Mouse (Mus musculus) adrenal gland, adult 8-10 months (tissue): ENCODE measurements around the gene Cox7a2. TPM values are rescaled to one million over a fixed set of nuclear protein-coding genes. Genes with fewer than 3 reads are reported as not detected.

Experiments used
- DNase-seq: peaks from one replicate; pipeline ENCODE4 v3.0.0; 2022
- total RNA-seq, 4 experiments: library from RNA; stranded (reverse); gene quantifications; 2 replicates each; pipeline ENCODE4 v1.2.4; 2022

Cox7a2 gene
- total RNA-seq, 4 experiments from 2014 or later: 227 to 347 (median 305) TPM

DNA sequence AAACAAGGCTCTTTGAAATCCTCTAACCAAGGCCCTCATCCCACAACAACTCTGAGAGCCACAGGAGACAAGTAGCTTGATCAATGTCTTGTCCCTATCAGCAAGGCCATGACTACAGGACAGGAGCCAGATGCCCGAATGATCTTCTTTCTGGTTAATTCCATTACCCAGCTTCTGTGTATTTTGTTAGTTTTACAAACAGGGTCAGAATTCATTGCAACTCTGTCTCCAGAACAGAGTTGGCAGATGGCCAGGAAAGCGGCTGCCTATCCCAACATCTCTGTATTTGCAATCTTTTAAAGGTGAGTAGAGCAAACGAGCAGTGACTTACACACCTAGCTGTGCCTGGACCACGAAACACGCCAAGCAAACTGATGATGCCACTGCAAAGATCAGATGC lies 29.4 kb downstream of the Cox7a2 start:
- DNase-seq: peak; percentile 10

DNA sequence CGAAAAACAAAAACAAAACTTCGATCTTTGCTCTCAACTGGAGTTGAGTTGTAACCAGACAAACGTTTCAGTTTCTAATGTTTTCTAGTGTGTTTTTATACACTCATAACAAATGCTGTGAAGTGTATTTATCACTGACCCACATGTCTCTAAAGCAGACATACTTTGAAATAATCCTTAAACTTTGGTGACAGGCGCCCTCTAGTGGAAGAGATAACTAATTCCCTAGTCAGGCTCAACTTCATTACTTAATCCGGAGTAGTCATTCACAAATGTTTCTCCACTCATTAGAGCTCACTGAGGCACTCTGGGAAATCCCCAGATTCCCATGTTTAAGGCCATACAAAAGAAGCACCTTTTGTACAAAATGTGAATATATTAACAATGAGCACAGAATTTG lies 36.6 kb downstream of the Cox7a2 start:
- no peak for DNase-seq

DNA sequence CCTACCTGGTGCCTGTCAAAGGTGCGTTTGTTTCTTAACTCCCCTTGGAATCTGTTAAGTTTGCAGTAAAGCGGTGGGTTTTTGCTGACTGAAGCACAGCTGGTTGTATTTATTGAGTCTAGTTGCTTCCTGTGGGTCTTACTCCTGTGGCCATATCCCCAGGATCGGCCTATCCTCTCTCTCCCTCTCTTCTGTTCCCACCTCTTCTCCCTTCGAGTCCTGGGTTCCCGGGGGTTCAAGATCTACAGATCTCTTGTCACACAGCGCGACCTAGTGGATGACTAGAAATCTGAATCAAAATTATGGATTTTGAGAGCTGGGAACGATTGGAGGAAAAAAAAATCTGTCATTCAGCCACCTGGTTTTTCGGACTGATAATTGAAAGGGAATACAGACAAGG lies 38.6 kb downstream of the Cox7a2 start:
- DNase-seq: peak; percentile 13

- no peak for DNase-seq
These were observed 39.5 kb downstream of the Cox7a2 start for GRCm38 (mm10) chr9:79720143-79720542.

DNA sequence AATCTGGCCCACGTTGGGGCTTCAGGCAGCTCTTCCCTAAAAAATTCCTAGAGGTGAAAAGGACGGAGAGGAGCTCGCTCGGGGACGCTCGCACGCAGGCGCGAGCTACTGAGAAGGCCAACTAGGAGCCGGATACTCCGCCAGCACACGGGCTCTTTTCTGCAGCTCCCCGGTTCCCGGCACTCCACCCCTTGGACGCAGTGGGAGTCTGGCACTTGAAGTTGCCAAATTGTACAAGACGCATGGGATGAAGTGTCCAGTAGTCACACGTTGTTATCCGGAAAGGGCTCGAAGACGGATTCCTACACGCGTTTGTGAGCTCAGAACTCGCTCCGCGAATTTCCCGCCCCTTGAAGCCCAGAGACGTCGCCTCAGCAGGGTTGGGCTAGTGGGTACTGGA lies 40.2 kb downstream of the Cox7a2 start:
- no peak for DNase-seq

- peak; percentile 29 for DNase-seq
These were observed 41.0 kb downstream of the Cox7a2 start, which contains the start of gene Col12a1 for GRCm38 (mm10) chr9:79718481-79719370. Gene Col12a1 (minus strand): TSS chr9:79718831.

DNA sequence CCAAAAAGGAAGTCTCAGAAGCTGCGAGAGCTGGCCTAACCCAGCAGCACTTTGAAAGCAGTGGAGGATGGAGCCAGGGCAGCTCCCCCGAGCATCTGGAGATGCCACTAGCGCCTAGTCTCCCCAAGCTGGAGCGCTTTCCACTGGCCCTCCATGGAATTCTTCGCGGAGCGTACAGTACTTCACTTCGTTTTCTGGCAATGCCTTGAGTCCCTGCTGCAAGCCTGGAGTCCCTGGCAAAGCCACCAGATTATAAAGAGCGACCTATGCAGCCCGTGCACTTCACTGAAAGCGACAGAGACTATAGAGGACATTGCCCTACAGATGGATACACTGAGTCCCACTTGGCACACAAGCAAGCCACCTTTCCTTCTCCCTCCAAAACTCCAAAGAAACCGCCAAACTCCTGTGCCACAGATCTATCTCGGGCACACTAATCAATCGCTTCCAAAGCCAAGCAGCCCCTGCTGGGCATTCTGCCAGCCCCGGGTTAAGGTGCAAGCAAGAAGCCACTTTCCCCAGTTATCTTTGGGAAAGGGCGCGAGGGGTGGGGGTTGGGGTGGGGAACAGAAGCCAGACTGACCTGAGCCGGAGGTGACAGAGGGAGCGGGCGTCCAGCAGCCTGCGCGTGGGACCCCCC lies 41.7 kb downstream of the Cox7a2 start:
- no peak for DNase-seq

GRCm38 (mm10) chr9:79716909-79717835 lies 42.5 kb downstream of the Cox7a2 start:
- peak; percentile 29 for DNase-seq

DNA sequence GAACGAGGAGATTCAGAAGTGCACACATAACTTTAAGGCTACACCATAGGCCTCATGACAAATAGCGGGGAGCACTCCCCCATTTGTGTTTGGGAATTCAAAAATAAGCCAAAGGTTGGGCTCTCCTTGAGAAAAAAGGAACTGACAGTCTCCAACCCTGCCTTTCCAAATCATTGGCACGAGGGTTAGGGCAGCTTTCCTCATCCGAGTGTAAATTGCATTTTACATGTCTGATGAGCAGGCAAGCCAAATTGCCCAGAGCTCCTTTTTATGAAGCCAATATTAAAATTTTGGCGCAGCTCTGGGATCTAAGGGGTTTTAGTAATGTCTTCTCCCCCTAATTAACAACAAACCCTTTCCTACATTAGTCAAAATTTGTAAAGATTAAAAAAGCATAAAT lies 43.2 kb downstream of the Cox7a2 start:
- no peak for DNase-seq

DNA sequence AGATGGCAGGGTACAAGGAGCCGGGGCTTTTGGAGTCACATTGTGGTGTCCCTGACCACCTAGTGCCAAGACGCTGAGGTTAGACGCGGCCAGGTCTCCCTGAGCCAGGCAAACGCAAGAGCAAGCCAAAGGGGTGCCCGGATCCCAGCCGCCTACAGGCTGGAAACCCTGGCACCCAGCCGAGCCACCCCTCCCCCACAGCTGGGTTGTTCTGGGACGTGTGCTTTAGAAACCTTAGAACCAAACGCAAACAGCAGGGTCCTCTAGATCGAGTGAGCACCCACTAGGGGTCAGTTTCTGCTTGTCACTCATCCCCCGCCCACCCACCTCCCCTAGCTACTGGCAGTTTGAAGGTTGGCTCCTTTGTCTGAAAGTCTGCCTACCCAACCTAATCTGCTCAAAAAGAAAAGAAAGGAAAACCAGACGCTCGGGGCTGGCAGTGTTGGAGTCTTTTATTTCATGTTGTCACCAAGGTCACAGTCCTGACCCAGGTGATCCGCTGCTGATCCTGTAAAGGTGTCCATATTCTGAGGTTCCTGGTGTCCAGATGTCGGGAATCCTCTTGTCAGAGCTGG lies 45.1 kb downstream of the Cox7a2 start:
- DNase-seq: peak; percentile 36

Other genes starting within 250 kb of the Cox7a2 start
- gene Col12a1, start 41.0 kb downstream of the Cox7a2 start, total RNA-seq: 10 to 100 TPM; 19.7 to 22.7 (median 20.9) TPM
- 100 to 1,000 TPM; 110 to 141 (median 123) TPM for gene Tmem30a, start 33.6 kb upstream of the Cox7a2 start, total RNA-seq